Mouse (Mus musculus) embryonic facial prominence, embryonic 15.5 days (tissue): Measurements from ENCODE around the gene Galnt14. TPM values are rescaled to one million over a fixed set of nuclear protein-coding genes. Genes with fewer than 3 reads are reported as not detected.

ENCODE experiments used
- ATAC-seq: fragments of 200-750 bp; cut with Nextera tagmentation; 2 replicates; pipeline ENCODE4 v1.8.0; 2017; ENCODE audit warnings: low read depth, moderate TSS enrichment; ENCODE audit not compliant: insufficient number of reproducible peaks, low FRiP score, low TSS enrichment
- H3K27ac ChIP-seq: fragments of 300-500 bp; sonication (generic); replicated peaks from 2 replicates; pipeline ENCODE4 v1.5.1; 2015; ENCODE audit warnings: mild to moderate bottlenecking, inconsistent platforms
- H3K27me3 ChIP-seq: fragments of 300-500 bp; sonication (generic); 2 replicates; pipeline ENCODE4 v1.6.1; 2015; ENCODE audit warnings: inconsistent platforms
- H3K36me3 ChIP-seq: fragments of 300-500 bp; sonication (generic); 2 replicates; pipeline ENCODE4 v1.6.1; 2015; ENCODE audit warnings: mild to moderate bottlenecking, inconsistent platforms
- H3K4me1 ChIP-seq: fragments of 300-500 bp; sonication (generic); 2 replicates; pipeline ENCODE4 v1.6.1; 2015; ENCODE audit warnings: inconsistent platforms
- H3K4me2 ChIP-seq: fragments of 300-500 bp; sonication (generic); replicated peaks from 2 replicates; pipeline ENCODE4 v1.6.1; 2015; ENCODE audit warnings: mild to moderate bottlenecking, inconsistent platforms
- H3K4me3 ChIP-seq: fragments of 300-500 bp; sonication (generic); replicated peaks from 2 replicates; pipeline ENCODE4 v1.5.1; 2015; ENCODE audit warnings: mild to moderate bottlenecking, inconsistent platforms
- H3K9ac ChIP-seq: fragments of 300-500 bp; sonication (generic); 2 replicates; pipeline ENCODE4 v1.6.1; 2015; ENCODE audit warnings: inconsistent platforms
- H3K9me3 ChIP-seq: fragments of 300-500 bp; sonication (generic); replicated peaks from 2 replicates; pipeline ENCODE4 v1.6.1; 2016; ENCODE audit warnings: inconsistent platforms
- WGBS: fragments of 180-500 bp; shearing (Covaris S2); methylation state at CpG from one replicate; pipeline ENCODE4 v1.1.7; 2015; 5-methylcytosine and 5-hydroxymethylcytosine counted together
- polyA plus RNA-seq: library from polyadenylated mRNA; unstranded; fragments of >200 nt; fragmentation: Nextera tagmentation; extraction: Ambion mirVana; gene quantifications from 2 replicates; pipeline ENCODE4 v1.2.1, GENCODE M21; 2015

Galnt14 gene
- polyA plus RNA-seq, 1 experiment from 2014 or later = 9.0 TPM

DNA sequence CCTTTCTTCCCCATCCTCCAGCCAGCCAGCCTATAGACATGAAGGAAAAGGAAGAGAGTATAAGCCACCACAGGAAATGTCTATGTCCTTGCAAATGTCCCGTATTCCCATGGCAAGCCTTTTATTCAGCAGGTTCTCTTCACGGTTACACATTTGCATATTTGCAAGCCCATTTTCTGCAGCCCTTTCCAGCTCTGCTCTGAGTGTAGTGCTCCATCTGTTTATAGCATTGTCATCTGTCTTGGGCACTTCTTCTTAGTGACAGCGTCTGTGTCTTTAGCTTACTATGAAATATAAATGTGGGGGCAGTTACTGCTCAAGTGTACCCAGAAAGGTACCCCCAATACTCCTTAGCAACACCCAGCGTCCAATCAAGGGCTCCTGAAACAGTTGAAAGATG, 83.3 kb downstream of the Galnt14 start:
- Histone ChIP-seq H3K9me3 (no peaks in the 10 kb centered on the region), H3K4me2 (no peak overlapping the region), H3K9ac (no peak overlapping the region), H3K36me3 (no peaks in the 10 kb centered on the region), H3K4me1 (no peaks in the 10 kb centered on the region), H3K27me3 (no peaks in the 10 kb centered on the region), H3K27ac (no peak overlapping the region), H3K4me3 (no peak overlapping the region)
- WGBS = 73% methylated on average over 4 of the region's 4 CpGs
- ATAC-seq = no peak

GRCm38 (mm10) chr17:73620049-73620448, 90.2 kb downstream of the Galnt14 start:
- 88% methylated on average over 4 of the region's 4 CpGs for WGBS
- H3K4me1 ChIP-seq = no peaks in the 10 kb centered on the region
- no peaks in the 10 kb centered on the region for H3K36me3 ChIP-seq
- no peak overlapping the region for H3K4me3 ChIP-seq
- no peak overlapping the region for H3K27ac ChIP-seq
- no peak overlapping the region for H3K4me2 ChIP-seq
- H3K27me3 ChIP-seq = no peaks in the 10 kb centered on the region
- no peak for ATAC-seq
- H3K9me3 ChIP-seq = no peaks in the 10 kb centered on the region
- H3K9ac ChIP-seq = no peak overlapping the region

- H3K27me3 ChIP-seq = no peaks in the 10 kb centered on the region
- no peak overlapping the region for H3K4me3 ChIP-seq
- H3K4me2 ChIP-seq = no peak overlapping the region
- H3K36me3 ChIP-seq = no peaks in the 10 kb centered on the region
- 68% methylated on average over 5 of the region's 5 CpGs for WGBS
- H3K9me3 ChIP-seq = no peaks in the 10 kb centered on the region
- H3K9ac ChIP-seq = no peak overlapping the region
- no peaks in the 10 kb centered on the region for H3K4me1 ChIP-seq
- no peak overlapping the region for H3K27ac ChIP-seq
- ATAC-seq = no peak
Measured at GRCm38 (mm10) chr17:73602552-73603478, 107.4 kb downstream of the Galnt14 start.

- no peak for ATAC-seq
- H3K9me3 ChIP-seq = no peaks in the 10 kb centered on the region
- H3K27me3 ChIP-seq = no peaks in the 10 kb centered on the region
- no peaks in the 10 kb centered on the region for H3K4me1 ChIP-seq
- H3K27ac ChIP-seq = no peak overlapping the region
- no peak overlapping the region for H3K4me3 ChIP-seq
- H3K36me3 ChIP-seq = no peaks in the 10 kb centered on the region
- H3K9ac ChIP-seq = no peak overlapping the region
- H3K4me2 ChIP-seq = no peak overlapping the region
- 66% methylated on average over 6 of the region's 6 CpGs for whole genome bisulfite sequencing
Measured at GRCm38 (mm10) chr17:73599923-73600322, 110.3 kb downstream of the Galnt14 start.

DNA sequence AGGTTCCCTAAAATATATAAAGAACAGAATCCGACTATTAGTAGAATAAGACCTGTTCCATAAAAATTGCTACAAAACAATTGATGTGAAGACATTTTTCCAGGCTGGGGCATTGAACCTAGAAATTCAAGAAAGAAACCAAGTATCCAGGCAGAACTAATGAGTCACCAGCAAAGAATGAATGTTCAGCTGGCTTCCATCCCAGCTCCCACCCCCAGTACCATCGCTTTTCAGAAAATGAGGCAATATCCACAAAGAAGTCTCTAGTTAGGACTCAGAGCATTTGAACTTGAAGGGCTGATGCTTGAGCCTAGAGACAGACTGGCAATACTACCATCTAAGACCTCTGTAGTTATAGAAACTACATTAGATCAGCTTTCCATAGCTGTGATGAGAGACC, 118.2 kb downstream of the Galnt14 start:
- Histone ChIP-seq H3K9me3 (no peaks in the 10 kb centered on the region), H3K4me3 (no peak overlapping the region), H3K36me3 (no peaks in the 10 kb centered on the region), H3K27ac (no peak overlapping the region), H3K9ac (no peak overlapping the region), H3K4me2 (no peak overlapping the region), H3K4me1 (peaks cover 4% of the 10 kb centered on the region; the same call in 1 of the 2 replicates), H3K27me3 (no peaks in the 10 kb centered on the region)
- 67% methylated on average over 2 of the region's 2 CpGs for WGBS
- no peak for ATAC-seq

GRCm38 (mm10) chr17:73587573-73587972, 122.7 kb downstream of the Galnt14 start:
- Histone ChIP-seq H3K27ac (no peak overlapping the region), H3K4me3 (no peak overlapping the region), H3K4me2 (no peak overlapping the region), H3K36me3 (no peaks in the 10 kb centered on the region), H3K27me3 (no peaks in the 10 kb centered on the region), H3K9ac (no peak overlapping the region), H3K4me1 (peaks cover 14% of the 10 kb centered on the region; the same call in 1 of the 2 replicates), H3K9me3 (no peaks in the 10 kb centered on the region)
- 58% methylated on average over 6 of the region's 6 CpGs for WGBS
- no peak for ATAC-seq

GRCm38 (mm10) chr17:73574186-73574585, 136.1 kb downstream of the Galnt14 start:
- Histone ChIP-seq H3K27me3 (no peaks in the 10 kb centered on the region), H3K4me3 (no peak overlapping the region), H3K9me3 (no peaks in the 10 kb centered on the region), H3K4me2 (no peak overlapping the region), H3K4me1 (no peaks in the 10 kb centered on the region), H3K27ac (no peak overlapping the region), H3K36me3 (no peaks in the 10 kb centered on the region), H3K9ac (no peak overlapping the region)
- no peak for ATAC-seq
- WGBS = 61% methylated on average over 1 of the region's 1 CpGs

GRCm38 (mm10) chr17:73572881-73573280, 137.4 kb downstream of the Galnt14 start:
- H3K27ac ChIP-seq = no peak overlapping the region
- no peaks in the 10 kb centered on the region for H3K9me3 ChIP-seq
- no peak overlapping the region for H3K4me3 ChIP-seq
- WGBS = 52% methylated on average over 5 of the region's 5 CpGs
- H3K27me3 ChIP-seq = no peaks in the 10 kb centered on the region
- H3K4me2 ChIP-seq = no peak overlapping the region
- no peaks in the 10 kb centered on the region for H3K4me1 ChIP-seq
- no peak for ATAC-seq
- no peaks in the 10 kb centered on the region for H3K36me3 ChIP-seq
- H3K9ac ChIP-seq = no peak overlapping the region

DNA sequence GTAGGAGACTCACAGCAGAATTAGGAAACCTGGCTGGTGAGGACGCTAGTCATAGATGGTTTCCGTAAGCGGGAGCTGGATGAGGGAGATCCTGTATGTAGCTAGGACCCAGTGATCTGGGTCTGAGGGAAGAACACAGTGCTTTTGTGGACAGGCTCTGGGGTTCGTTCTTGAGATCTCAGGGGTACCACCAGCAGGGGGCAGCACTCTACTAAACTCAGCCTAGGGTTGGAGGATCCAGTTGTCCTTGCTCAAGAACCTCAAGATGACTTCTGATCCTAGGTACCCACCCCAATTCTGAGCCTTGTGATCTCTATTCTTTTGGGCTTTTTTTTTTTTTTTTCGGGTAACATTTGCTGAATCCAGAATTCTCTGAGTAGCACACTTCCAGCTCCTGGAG, 137.8 kb downstream of the Galnt14 start:
- no peaks in the 10 kb centered on the region for H3K4me1 ChIP-seq
- no peak overlapping the region for H3K4me3 ChIP-seq
- no peak overlapping the region for H3K27ac ChIP-seq
- no peak overlapping the region for H3K9ac ChIP-seq
- 76% methylated on average over 5 of the region's 5 CpGs for WGBS
- ATAC-seq = no peak
- no peak overlapping the region for H3K4me2 ChIP-seq
- H3K36me3 ChIP-seq = no peaks in the 10 kb centered on the region
- no peaks in the 10 kb centered on the region for H3K27me3 ChIP-seq
- H3K9me3 ChIP-seq = no peaks in the 10 kb centered on the region

DNA sequence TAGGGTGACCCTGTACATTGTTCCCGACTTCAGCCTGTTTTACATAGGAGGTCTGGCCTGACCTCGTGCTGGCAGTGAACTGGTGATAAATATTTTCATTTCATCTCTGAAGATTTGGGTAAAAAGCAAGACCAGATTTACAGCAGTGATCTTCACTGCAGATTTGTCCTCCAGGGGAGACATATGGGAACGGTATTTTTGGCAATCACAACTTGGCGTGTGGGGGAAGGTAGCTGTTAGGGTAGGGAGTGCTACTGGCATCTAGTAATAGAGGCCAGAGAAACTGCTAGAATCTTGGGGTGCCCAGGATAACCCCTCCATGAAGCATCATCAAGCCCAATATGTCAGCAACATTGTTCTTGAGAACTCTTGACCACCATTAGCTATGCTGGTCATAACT, 138.3 kb downstream of the Galnt14 start:
- no peak overlapping the region for H3K4me3 ChIP-seq
- H3K27ac ChIP-seq = no peak overlapping the region
- WGBS = 57% methylated on average over 4 of the region's 4 CpGs
- no peaks in the 10 kb centered on the region for H3K36me3 ChIP-seq
- H3K4me1 ChIP-seq = no peaks in the 10 kb centered on the region
- ATAC-seq = no peak
- H3K9ac ChIP-seq = no peak overlapping the region
- no peaks in the 10 kb centered on the region for H3K27me3 ChIP-seq
- no peak overlapping the region for H3K4me2 ChIP-seq
- H3K9me3 ChIP-seq = no peaks in the 10 kb centered on the region

DNA sequence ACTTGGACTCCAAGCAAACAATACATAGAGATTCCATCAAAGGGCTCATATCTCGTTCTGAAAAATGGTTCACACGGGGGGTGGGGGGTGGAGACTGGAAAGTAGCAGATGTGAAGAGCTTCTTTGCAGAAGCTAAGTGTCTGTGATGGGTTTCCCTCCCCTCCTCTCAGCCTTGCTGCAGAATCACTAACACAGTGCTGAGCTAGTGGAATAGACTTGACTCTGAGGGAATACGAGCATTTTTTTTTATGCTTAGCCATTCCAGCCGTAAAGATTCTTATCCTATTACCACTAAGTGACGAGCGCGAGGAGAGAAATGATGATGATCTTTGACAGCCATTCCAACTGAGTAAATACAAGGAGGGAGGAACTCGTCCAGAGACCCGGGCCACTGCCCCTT, 142.0 kb downstream of the Galnt14 start:
- 47% methylated on average over 9 of the region's 9 CpGs for WGBS
- no peak for ATAC-seq
- Histone ChIP-seq H3K4me3 (no peak overlapping the region), H3K9ac (no peak overlapping the region), H3K27me3 (no peaks in the 10 kb centered on the region), H3K36me3 (no peaks in the 10 kb centered on the region), H3K4me1 (no peaks in the 10 kb centered on the region), H3K27ac (no peak overlapping the region), H3K9me3 (no peaks in the 10 kb centered on the region), H3K4me2 (no peak overlapping the region)

GRCm38 (mm10) chr17:73561149-73561548, 149.1 kb downstream of the Galnt14 start:
- Histone ChIP-seq H3K27me3 (no peaks in the 10 kb centered on the region), H3K4me1 (no peaks in the 10 kb centered on the region), H3K27ac (no peak overlapping the region), H3K9me3 (no peaks in the 10 kb centered on the region), H3K4me3 (no peak overlapping the region), H3K36me3 (no peaks in the 10 kb centered on the region), H3K9ac (no peak overlapping the region), H3K4me2 (no peak overlapping the region)
- ATAC-seq = no peak
- WGBS = 62% methylated on average over 3 of the region's 3 CpGs
